Mouse (Mus musculus) inflammation-experienced regulatory T-cells (primary cell): ENCODE results near the gene Slc29a1. TPM values are rescaled to one million over a fixed set of nuclear protein-coding genes. Genes with fewer than 3 reads are reported as not detected.

ENCODE experiments used
- polyA plus RNA-seq, 2 experiments: library from polyadenylated mRNA; unstranded; fragments of 100-300 nt; shearing (Covaris generic); gene quantifications; one replicate each; pipeline ENCODE4 v1.2.1; 2017

Gene Slc29a1
- 100 to 1,000 TPM; 102 to 129 TPM for polyA plus RNA-seq

DNA sequence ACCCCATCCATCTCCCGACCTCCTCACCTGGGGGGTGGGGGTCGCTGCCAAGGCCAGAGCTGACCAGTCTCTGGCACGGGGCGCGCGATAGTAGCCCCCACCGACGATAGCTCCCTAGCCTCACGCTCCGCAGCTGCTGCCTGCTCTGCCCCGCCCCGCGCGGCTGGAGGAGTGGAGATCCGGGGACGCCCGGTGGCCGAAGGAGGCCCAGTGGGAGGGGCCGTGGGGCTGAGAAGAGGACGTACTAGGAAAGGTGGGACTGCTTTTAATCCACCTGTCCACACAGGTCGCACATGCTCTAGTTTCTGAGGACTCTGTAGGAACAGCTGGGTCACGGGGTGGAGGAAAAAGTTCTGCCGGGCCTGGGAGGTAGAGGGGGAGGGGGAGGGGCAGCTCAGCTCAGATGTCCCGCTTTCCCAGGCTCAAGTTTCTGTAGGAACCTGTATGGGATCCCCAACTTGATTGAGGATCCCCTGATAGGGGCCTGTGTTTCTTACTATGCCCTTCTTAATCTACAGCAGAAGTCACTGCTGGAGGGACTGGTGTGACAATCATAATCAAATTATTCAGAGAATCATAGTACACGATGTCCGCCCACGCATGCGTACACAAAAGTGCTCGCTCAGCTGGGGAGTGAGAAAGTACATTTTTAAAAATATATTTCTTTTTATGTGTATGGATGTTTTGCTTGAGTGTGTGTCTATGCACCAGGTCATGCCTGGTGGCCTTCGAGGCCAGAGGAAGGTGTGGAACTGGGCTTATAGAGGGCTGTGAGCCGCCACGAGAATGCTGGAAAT lies at the start of gene Slc29a1:
Gene Slc29a1, minus strand, starts transcription at position 161 of the 797 bp plus-strand sequence.

DNA sequence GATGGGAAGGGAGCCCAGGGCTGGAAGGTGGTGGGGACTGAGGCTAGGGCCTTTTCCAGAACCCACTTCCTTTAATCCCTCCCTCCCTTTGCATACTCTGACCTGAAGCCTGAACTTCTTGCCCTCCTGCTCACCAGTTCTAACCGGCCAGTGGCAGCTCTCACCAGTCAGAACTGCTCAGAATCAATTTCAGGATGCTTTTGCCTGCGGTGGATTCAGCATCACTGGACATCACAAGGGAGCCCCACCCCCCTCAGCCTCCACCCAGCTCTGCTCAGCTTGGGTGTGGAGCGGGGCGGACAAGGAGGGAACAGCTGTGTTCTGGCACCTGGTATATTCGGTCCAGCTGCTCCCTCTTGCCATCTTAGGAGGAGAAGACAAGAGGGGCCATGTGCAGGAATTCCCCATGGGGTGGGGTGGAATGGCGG lies 2.5 kb upstream of the Slc29a1 start, which contains the start of gene Mymx:
Gene Mymx, minus strand, starts transcription at position 226 of the 428 bp plus-strand sequence.

DNA sequence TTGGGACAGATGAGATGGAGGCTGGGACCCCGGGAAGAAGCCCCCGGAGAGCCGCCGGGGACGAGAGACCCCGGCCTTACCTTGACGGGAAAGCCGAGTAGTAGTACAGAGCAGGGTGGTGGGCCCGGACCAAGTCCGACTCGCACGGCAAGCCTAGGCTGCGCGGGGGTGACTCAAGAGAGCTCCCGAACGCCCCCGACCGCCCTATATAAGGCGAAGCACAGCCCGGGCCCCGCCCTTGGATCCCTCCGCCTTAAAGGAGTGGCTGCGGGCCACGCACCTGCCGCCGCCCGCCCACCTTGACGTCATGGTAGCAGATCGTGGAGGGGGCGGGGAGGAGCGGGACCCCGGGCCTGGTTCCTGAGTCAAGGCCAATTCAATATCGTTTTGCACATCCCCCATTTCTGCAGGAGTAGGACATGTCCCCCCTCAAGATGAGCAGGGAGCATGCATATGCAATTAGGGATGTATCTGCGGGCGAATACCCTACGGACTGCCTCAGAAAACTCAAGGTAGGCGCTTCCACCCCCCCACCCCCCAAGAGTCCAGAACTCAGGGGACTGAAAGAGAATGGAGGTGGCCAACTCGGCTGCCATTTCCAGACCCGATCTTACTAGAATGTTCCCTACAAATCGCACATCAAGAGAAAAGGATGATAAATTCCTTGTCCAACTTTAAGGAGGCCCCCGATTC lies 26.2 kb downstream of the Slc29a1 start, which contains the start of gene Hsp90ab1:
Gene Hsp90ab1, minus strand, starts transcription at position 185 of the 693 bp plus-strand sequence.

DNA sequence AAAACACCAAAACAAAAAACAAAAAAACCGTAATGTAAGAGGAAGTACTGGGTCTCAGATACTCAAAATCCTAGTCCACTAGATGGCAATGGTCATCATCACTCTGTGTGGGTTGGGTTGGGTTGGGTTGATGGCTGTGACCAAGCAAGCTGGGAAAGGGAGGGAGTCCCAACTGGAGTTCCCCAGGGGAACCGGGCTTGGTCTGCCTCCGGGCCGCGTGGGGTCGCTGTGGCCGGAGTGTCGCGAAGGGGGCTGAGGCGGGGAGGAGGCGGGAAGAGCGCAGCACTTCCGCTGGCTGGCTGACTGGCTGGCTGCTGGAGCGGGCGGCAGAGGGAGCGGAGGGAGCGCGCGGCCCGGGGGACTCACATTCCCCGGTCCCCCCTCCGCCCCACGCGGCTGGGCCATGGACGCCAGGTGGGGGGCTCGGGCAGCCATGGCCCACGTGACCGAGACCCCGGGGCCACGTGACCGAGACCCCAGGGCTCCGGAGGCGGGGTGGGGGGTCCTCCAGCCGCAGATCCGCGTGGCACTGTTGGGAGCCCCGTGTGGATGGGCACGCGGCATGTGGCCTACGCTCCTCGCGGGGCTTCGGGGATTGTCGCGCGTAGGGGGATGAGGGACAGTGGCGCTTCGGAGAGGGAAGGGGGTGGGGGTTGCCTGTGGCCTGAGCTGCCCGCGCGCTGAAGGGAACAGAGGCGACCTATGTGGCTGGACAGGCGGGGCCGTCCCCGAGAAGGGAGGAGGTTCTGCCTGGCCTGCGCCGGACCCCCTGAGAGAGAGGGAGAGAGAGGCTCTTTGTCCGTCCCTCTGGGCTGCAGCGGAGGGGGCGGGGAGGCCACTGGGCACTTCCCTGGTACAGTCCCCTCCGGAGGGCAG lies 35.5 kb downstream of the Slc29a1 start, which contains the start of gene Slc35b2:
Gene Slc35b2, plus strand, starts transcription at position 220 of the 876 bp plus-strand sequence.

DNA sequence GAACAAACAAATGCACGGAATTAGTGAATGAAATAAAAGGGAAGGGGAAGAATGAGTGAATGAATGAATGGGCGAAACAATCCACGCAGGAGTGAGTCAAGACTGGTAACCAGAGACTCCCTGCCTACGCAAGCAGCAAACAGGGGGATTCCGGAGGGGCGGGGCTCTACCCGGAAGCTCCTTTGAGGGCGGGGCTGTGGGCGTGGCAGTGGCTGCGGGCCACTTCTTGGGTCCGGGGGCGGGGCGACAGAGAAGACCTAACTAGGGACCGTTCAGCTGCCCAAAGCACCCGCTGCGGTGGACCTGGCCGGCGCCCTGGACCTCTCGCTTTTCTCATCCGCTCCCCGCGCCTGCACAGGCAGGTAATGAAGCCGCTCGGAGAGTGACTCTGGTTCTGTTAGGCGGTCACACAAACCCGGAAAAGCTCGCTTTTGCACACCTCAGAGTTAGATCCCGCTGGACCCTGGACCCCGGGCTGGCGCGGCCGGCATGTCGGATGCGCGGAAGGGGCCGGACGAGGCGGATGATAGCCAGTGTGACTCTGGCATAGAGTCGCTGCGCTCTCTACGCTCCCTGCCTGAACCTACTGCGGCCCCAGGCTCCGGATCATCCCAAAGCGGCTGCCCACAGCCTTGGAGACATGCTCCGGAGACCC lies 43.8 kb downstream of the Slc29a1 start, which contains the start of gene Nfkbie:
Gene Nfkbie, plus strand, starts transcription at position 252 of the 655 bp plus-strand sequence.

DNA sequence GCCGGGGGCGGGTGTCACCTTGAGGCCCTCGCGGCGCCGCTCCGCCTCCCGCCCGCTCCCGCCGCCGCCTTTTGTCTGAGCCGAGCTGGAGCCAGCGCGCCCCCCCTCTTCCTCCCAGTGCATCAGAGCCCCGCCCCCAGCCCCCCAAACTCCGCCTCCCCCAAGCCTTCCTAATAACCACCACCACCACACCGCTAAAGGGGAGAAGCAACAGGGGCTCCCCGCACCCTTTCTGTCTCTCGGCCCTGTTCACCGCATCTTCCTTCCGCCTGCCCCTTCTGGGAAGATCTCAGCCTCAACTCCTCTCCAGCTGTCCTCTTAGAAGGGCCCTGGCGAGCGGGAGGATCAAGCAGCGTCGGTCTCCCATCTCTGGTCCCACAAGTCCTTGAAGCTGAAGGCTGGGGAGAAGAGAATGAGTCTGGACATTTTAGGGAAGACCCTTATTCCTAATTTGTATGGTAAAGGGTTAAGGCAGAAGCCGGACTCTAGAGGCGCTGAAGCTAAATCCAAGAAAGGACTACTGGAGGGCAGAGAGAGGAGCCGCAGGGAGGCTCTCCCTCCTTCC lies 49.7 kb downstream of the Slc29a1 start, which contains the start of gene Tmem151b:
Gene Tmem151b, minus strand, starts transcription at position 61 of the 565 bp plus-strand sequence.

Other genes starting within 250 kb of the Slc29a1 start
- 10 to 100 TPM; 78.5 to 87.9 TPM for gene Cdc5l, start 165.9 kb downstream of the Slc29a1 start, polyA plus RNA-seq
- 1 to 10 TPM in 1 of 2 experiments, under 1 TPM in 1; 0.81 to 3.0 TPM for gene Spats1, start 124.2 kb downstream of the Slc29a1 start, polyA plus RNA-seq
- 10 to 100 TPM; 10.9 to 19.2 TPM for gene Aars2, start 92.8 kb downstream of the Slc29a1 start, polyA plus RNA-seq
- under 1 TPM in 1 of 2 experiments, not detected in 1; 0.15 TPM for gene Tcte1, start 76.2 kb downstream of the Slc29a1 start, polyA plus RNA-seq
- under 1 TPM in 1 of 2 experiments, not detected in 1; 0.95 TPM for gene Tmem151b, start 49.9 kb downstream of the Slc29a1 start, polyA plus RNA-seq
- 10 to 100 TPM; 60.9 to 66.6 TPM for gene Nfkbie, start 43.9 kb downstream of the Slc29a1 start, polyA plus RNA-seq
- gene Slc35b2, start 35.7 kb downstream of the Slc29a1 start, polyA plus RNA-seq, result 10 to 100 TPM; 60.0 to 69.0 TPM
- 1,000 to 10,000 TPM in 1 of 2 experiments, 100 to 1,000 TPM in 1; 784 to 1,058 TPM for gene Hsp90ab1, start 26.3 kb downstream of the Slc29a1 start, polyA plus RNA-seq
- not detected for gene Mymx, start 2.5 kb upstream of the Slc29a1 start, polyA plus RNA-seq
- 1 to 10 TPM in 1 of 2 experiments, under 1 TPM in 1; 0.70 to 1.0 TPM for gene Capn11, start 59.7 kb upstream of the Slc29a1 start, polyA plus RNA-seq
- gene Mrpl14, start 86.7 kb upstream of the Slc29a1 start, polyA plus RNA-seq, result 10 to 100 TPM; 69.1 to 69.2 TPM
- gene Tmem63b, start 87.3 kb upstream of the Slc29a1 start, polyA plus RNA-seq, result 10 to 100 TPM in 1 of 2 experiments, 1 to 10 TPM in 1; 9.2 to 13.5 TPM
- not detected for gene 1600014C23Rik, start 134.2 kb upstream of the Slc29a1 start, polyA plus RNA-seq